Mouse (Mus musculus) spleen, postnatal 10 days (tissue): Measurements from ENCODE around the gene Etv3.
"Not testable (repeated sequence)": the region's sequence is repeated elsewhere in the genome, so short reads cannot be mapped to it uniquely, and the experiment has no call there.

Experiments used
- DNase-seq, 2 experiments: peaks; one replicate each; pipeline ENCODE4 v3.0.0; 2021 to 2022; ENCODE audit warnings: low spot score in 2 of 2

Gene Etv3

DNA sequence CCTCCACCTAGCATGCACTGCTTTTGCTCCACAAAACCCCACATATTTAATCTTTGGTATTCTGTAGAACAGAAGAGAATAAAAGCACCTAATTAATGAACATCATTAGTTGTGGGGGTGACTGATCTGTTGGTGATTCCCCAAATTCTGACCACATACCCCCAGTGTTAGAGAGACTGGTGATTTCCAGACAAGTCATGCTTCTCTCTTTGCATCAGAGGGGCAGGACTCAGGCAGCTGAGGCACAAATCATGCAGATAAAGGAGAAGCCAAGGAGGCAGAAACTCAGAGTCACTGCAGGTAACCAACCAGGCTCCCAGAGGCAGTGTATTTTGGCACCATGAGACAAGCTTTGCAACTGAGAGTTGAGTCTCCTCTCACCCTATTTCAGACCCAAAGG, 6.8 kb upstream of the Etv3 start:
- no peak for DNase-seq

DNA sequence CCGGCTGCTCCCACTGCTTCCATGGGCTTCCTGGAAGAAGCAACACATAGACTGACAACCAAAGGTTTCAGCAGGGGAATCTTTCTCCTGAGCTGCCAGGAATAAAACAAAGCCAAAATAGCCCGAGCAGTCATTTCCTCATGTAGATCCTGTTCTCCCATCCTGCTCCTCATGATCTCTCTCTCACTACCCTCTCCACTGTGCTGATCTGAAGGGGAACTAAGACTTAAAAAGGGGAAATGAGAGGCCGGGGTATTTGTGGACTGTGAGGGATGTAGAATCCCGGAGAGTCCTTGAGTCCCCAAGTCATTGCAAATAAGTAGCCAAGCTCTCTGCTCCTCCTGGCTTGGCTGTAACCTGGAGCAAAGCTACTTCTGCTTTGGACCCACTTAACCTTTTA, 4.1 kb upstream of the Etv3 start:
- DNase-seq: no peak

DNA sequence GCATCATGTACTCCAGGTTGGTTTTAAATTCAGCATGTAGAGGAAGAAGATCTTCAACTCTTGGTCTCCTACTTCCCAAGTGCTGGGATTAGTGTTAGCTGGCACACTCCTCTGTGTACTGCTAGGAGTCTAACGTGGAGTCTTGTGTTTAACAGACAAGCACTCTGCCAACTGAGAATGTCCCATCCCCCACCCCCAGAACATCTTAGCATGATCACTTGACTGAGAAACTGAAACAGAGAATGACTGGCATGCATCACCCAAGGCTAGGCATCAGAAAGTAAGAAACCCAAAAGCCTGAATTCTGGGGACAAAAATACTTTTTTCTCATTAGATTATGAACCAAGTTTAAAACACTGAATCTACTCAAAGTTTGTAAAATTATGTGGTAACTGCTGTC, 3.4 kb upstream of the Etv3 start:
- DNase-seq: no peak

DNA sequence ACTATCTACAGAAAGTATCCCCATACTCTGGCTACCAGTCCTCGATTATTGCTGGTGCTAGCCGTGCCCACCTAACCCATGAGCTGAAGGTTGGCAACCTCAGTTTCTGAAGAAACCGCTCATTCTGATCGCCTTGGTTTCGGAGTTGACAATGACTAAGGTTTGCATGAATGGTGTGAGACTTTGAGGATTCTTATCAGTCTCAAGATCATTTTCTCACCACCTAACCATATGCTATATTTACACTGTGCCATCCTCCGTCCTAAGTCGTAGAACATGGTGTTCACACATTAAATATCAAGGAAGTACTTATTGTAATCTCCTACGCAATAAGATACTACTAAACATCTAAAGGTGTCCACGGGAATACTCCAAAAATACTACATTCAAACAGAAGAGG, 1.5 kb upstream of the Etv3 start:
- DNase-seq: no peak

DNA sequence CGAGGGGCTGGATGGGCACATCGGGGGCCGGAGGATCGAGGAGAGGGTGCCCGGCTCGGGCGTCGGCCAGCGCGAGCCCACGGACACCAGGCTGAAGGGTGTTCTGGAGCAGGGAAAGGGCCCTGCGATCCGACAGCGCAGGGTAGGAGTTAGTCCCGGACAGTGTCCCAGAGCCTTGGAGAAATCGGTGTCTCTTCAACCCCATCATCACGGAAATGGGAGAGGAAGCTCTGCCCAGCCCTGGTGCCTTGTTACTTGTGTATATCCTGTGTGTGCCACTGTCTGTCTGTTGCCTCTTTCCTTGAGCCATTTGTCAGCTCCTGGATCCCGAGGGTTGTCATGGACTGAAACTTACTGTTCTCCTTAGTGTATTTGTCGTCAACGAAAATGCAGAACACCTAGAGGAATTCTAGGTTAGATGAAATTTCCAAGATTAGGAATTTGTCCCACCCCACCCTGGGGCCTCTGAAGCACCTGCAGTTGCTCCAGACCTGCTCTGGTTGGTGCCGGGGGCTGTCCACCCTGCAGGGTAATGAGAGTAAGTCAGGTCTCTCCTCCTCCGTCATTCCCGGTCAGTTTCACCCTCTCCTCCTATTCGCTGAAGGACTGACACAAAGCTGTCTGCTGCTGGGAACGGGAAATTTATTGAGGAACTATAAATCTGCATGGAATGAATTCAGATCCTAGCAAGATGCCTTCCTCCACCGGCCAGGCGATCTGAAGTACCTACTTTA, 797 bp downstream of the Etv3 start:
- peak in 1 of 2 experiments; percentile 30 for DNase-seq

DNA sequence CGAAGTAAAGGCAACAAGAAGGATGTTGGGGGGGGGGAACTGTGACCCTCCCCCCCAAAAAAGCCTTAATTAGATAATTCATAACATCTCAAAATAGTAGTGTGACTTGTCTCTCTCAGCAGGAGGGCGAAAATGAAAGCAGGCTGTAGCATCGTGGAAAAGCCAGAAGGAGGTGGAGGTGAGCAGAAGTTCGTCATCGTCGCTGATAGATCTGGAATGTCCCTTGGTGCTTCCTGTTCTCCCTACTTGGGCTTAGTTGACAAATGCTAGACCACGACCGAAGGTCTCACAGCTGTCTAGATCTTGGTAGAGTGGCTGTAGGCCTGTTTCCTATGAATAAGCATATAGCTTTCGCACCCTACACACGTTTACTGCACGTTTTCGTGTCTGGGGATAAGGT, 1.9 kb downstream of the Etv3 start:
- no peak for DNase-seq

DNA sequence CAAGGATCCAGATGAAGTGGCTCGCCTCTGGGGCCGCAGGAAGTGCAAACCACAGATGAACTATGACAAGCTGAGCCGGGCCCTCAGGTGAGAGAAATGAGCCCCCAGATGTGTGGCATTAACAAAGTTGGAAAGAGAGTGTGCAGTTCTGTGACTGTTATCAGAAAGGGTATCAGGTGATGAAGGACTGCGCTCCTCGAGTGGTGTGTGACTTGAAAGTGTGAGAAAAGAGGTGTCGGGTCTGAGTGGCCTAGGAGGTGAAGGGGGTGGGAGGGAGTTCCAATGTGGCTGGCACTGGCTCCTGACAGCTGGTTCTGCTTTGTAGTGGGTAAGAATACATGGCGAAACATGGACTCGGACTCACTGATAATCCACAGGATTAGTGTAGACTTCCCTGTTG, 2.8 kb downstream of the Etv3 start:
- no peak for DNase-seq

DNA sequence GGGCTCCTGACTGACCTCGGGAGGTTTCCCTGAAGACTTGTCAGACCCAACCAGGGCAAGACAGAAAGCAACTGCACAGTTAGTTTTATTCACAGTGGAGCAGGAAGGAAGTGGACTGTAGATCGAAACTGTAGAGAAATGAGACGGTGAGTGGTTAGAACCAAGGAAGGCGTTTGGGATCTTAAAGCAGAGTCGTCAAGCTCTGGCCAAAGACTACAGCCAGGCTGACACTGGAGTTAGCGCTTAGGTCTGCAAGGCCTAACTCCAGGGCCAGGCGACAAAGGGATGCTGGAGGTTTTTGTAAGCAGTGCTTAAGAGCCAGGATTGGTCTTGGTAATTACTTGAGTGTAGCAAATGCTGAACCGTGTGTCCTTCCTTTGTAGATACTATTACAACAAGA, 3.6 kb downstream of the Etv3 start:
- DNase-seq: no peak

DNA sequence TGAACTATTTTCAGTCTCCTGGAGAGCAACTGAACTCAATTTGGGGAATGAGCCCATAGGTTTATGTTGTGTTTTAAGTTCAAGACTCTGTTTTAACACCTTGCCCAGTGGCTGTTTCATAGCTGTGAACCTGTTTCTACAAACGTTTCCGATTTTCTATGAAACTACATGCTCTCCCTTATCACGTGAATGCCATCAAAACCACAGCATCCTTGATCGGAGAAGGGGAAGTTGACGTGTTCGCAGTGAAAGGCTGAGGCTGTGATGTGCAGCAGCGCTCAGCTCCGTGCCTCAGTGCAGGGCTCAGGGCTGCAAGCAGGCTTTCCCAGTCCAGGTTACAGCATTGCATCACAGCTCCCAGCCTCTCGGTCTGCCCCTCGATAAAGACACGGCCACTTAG, 4.4 kb downstream of the Etv3 start:
- peak in 1 of 2 experiments; percentile 42 for DNase-seq

DNA sequence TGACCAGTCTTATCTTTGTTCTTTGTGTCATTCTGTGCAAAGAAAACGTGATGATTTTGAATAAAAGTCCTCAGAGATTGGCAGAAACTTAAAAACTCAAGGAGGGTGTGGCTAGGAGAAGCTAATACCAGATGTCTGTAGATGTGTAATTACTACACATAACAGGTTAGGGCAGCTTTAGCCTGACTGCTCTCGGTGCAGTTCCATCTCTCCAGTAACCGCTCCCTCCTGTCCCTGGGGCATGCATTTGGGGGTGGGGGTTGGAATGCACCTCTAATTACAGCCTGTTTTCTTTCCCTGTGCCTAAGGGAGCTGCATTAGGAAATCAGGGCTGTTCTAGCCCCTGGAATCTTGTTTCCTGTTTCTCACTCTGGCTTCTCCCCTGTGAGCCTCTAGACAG, 5.0 kb downstream of the Etv3 start:
- no peak for DNase-seq

DNA sequence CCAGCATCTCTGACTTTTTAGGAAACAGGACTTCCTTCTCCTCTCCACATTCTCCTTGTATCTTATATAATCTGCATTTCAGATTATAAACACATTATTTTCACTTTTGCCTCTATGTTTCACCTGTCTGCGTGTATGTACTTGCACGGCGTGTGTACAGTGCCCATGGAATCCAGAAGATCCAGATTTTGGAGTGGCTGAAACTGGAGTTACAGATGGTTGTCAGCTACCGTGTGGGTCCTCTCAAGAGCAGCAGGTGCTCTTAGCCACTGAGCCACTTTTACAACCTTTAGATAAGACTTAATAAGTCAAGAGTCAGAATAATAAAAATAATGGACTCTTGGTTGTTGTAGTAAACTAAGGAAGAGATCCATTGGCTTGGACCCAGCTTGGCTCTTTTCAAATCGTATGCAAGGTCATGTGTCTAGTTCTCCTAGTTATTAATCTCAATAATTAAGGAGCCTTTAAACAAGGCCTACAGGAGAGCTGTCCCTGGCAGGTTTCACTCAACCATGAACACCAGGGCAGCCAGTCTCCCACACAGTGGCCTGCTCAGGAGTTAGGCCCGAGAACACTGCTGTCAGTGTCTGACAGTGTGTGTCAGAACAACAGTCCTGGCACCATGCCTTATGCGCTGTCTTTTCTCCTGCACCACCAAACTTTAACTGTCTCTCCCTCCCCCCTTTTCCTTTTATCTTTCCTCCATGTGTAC, 8.6 kb downstream of the Etv3 start:
- no peak for DNase-seq

DNA sequence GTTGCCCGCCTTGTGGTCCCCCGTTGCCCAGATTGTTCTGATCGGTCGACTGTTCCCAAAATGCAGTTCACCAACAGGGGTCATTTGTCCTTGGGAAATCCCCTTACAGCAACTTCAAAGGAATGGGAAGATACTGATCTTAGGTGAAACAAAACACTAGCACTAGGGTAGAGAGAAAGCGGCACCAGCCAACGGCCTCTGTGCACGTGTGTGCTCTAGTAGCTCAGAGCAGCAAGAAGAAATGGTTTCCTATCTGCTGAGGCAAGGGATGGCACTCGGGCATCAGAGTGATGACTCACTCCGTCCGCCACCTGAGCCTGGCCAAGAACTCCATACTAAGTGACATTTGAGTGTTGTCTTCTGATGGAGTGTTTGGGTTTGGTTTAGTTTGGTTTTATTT, 12.8 kb downstream of the Etv3 start:
- DNase-seq: no peak

DNA sequence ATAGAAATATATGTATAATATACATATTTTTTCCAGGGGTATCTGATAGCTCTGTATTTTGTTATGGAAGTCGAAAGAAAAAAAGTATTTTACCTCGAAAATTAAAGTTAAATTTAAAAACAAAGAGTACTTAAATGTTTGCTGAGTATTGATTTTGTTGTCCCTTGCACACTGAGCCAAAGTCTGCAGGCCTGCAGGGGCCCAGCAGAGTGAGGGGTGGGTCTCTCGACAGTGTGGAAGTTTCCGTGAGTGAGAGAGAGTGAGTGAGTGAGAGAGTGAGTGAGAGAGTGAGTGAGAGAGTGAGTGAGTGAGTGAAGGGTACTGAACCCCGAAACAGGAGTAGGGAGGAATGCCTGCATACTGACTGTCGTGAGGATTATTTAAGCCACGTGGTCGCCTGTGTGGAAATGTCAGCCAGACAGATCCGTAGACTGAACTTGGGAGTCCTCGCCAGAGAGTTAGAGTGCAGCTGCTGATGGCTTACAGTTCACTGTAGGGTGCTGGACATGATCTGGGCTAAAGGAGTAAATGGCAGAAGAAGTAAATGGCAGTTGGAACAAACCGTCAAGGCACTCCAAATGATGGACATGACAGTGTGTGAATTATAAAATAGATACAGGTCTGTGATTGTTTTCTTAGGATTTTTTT, 14.9 kb downstream of the Etv3 start:
- no peak for DNase-seq

DNA sequence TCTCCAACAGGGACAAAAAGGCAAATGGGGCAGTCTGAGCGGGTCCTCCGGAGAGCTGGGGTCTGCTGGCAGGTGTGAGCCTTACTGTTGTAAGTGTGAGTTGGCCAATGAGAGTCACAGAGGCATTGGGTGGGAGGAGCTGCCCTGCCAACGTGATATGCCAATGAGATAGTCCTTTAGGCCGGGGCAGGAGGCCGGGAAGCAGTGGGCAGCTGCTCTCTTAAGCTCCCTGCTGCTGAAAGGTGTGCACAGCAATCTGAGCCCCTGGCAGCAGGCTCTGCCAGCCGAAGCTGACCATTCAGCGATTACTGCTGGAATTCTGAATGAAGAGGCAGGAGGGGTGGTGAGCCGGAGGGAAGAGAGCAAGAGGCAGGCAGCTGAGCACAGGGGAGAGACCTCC, 15.5 kb downstream of the Etv3 start:
- no peak for DNase-seq

DNA sequence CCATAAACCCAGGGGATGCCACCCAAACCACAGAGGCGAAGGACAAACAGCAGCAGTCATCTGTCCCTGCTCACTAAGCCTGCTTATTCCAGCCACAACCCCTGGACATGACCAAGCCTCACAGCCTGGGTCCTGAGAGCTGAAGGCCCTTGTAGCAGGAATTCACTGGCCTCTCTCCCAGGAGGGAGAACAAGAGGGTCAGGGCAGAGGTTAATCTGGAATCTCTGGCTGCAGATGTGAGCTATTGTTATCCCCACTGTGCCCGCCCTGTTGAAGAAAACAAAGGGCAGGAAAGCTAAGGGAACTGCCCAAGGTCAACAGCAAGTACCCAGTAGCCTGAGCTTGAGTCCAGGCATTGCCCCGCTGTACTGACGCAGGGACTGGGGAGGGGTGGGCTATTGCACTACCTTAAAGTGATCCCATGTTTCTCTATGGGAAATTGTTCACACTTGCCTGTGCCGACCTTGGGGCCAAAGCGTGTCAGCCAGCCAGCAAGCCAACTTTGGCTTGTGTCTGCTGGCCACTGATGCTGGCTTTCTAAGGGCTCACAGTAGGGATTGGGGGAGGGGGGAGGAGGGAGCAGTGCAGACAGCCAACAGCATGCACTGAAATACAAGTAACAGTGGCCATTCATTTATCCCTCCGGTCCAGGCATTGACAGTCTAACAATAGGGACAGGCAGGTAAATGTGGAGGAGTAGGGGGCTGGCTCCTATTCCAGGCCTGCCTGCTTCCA, 17.4 kb downstream of the Etv3 start:
- DNase-seq: no peak

DNA sequence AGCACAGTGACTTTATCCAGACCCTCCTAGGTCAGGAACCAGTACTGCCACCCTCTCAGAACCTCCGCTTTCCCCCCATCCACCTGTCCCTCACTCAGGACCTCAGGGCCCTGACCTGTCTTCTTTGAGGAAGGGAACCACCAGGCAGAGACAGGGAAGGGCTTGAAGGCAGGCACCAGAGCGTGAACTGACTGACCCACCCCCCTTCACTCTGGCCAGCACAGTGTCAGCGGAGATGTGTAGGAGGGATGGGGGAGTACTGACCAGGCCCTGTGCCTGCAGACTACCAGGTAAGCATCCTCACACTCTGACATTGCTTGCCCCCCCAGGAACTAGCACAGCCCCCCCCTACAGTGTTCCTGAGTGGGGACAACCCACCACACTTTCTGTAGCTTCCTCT, 20.3 kb downstream of the Etv3 start:
- DNase-seq: no peak

DNA sequence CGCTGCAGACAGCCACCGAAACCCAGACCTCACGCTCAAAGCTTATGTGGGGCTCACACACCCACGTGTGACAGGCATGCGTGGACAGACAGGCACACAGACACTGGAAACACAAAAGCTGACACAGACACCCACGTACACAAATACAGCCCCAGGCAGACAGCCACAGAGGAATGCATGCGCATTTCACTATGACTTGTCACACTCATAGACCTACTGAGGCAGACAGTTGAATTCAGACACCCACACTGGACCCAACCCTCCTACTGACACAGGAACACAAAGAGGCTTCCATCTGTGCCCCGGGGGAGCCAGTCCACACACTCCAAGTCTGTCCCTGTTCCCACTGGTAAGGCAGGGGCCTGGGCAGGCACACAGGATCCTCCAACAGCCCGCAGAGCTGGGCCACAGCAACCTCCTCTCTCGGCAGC, 21.1 kb downstream of the Etv3 start:
- no peak for DNase-seq

DNA sequence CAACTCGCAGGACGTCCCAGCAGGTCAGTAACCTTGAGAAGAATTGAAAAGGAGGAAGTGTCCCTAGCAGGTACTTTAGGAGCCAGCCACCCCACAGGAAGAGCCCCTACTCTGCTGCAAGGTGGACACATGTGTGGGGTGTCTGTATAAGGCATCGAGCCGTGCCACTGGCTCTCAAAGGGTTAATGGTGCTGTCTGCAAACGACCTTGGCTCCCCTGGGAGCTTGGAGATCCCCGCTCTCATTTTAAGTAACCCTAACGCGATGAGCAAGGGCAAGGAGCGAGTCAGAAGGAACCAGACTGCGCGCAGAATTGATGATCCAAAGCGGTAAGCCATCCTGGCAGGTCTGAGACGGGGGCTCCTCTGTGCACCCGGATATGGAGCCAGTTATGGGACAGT, 24.7 kb downstream of the Etv3 start:
- no peak for DNase-seq

DNA sequence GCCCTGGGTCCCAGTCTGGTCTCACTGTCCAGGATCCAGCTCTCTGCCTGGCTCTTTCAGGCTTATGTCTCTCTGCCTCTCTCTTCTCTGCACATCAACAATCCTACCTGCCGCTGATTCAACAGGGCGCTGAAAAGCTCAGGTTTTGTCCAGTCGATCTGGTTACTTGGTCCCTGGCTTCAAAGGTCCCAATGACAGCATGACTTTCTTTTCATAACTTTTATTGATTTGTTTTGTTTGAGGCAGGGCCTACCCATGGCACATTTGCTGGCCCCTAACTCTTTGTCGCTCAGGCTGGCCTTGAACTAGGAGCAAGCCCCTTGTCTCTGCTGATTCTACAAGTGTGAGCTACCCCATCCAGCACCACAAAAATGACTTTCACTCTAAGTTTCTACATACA, 27.1 kb downstream of the Etv3 start:
- DNase-seq: no peak

DNA sequence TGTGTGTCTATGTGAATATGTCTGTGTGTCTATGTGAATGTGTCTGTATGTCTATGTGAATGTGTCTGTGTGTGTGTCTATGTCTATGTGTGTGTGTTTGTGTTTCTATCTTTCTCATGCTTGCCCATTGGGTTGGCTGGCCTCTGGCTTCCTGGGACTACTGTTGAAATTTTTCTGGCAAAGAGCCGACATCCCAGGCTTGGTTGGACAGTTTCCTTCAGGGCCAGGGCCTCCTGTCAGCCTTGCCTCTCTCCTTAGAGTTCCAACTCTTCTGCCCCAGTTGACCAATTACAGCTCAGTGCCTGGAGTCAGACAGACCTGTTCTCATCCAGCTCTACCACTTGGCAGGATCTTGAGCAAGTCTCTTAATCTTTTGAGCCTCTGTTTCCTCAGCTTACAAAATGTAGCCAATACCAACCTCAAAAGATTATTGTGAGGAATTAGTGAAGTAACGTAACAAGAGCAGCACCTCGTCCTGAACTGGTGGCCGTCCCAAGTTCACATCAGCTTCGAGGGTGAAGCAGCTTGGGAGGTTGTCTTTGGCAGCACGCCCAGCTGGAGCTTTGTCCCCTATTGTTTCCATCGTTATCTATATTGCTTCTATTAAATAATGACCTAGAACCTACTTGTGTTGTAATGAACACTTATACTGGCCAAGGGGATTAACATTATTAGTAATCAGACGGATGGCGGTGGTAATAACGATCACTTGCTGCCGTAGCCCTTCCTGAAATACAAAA, 28.2 kb downstream of the Etv3 start:
- DNase-seq: no peak

DNA sequence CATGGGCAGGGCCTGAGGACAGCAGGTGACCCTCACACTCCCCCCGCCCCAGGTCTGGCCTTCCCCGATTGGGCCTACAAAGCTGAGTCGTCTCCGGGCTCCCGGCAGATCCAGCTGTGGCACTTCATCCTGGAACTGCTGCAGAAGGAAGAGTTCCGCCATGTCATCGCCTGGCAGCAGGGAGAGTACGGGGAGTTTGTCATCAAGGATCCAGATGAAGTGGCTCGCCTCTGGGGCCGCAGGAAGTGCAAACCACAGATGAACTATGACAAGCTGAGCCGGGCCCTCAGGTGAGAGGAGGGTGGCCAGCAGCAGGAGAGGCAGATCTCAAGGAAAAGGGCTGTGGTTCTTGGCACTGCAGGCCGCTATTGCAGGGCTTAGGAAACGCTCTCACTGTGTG, 29.7 kb downstream of the Etv3 start:
- DNase-seq: not testable (repeated sequence)

DNA sequence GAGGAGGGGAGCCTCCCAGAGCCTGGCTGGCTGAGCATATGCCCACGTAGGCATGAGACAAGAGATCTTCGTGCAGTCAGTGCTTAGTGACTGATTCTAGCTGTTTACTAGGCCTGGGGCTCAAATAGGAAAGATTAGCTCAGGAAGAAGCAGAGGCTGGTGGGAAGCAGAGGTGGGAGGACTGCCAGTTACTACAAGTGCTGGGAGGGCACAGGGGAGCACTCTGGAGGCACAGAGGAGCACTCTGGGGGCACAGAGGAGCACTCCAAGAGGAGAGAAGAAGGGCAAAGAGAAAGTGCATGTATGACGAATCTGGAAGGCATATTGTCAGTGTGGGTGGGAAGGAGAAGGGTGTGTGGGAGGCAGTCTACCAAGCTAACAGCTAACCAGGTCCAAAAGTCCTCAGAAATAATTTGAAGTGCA, 30.9 kb downstream of the Etv3 start:
- no peak for DNase-seq
